Mouse (Mus musculus) embryonic facial prominence, embryonic 10.5 days (tissue): Measurements from ENCODE around the gene Mapk14. TPM values are rescaled to one million over a fixed set of nuclear protein-coding genes. Genes with fewer than 3 reads are reported as not detected.

Source experiments
- DNase-seq: peaks from one replicate; pipeline ENCODE4 v3.0.0-alpha.2; 2017; ENCODE audit warnings: low spot score
- H3K27ac ChIP-seq: fragments of 300-500 bp; sonication (generic); replicated peaks from 2 replicates; pipeline ENCODE4 v1.5.1; 2016; ENCODE audit warnings: mild to moderate bottlenecking
- H3K27me3 ChIP-seq: fragments of 300-500 bp; sonication (generic); replicated peaks from 2 replicates; pipeline ENCODE4 v1.6.1; 2016; ENCODE audit warnings: low read depth, mild to moderate bottlenecking; ENCODE audit not compliant: poor library complexity, severe bottlenecking
- H3K36me3 ChIP-seq: fragments of 300-500 bp; sonication (generic); replicated peaks from 2 replicates; pipeline ENCODE4 v1.6.1; 2016; ENCODE audit warnings: mild to moderate bottlenecking, moderate library complexity
- H3K4me1 ChIP-seq: fragments of 300-500 bp; sonication (generic); 2 replicates; pipeline ENCODE4 v1.6.1; 2016
- H3K4me3 ChIP-seq: fragments of 300-500 bp; sonication (generic); 2 replicates; pipeline ENCODE4 v1.5.1; 2016; ENCODE audit warnings: mild to moderate bottlenecking, moderate library complexity
- H3K9me3 ChIP-seq: fragments of 300-500 bp; sonication (generic); 2 replicates; pipeline ENCODE4 v1.6.1; 2016; ENCODE audit warnings: mild to moderate bottlenecking
- WGBS: fragments of 180-500 bp; shearing (Covaris S2); methylation state at CpG from one replicate; pipeline ENCODE4 v1.1.7; 2016; 5-methylcytosine and 5-hydroxymethylcytosine counted together
- polyA plus RNA-seq: library from polyadenylated mRNA; unstranded; fragments of >200 nt; fragmentation: Nextera tagmentation; extraction: Ambion mirVana; gene quantifications from 2 replicates; pipeline ENCODE4 v1.2.1, GENCODE M21; 2016

Mapk14 gene
- polyA plus RNA-seq, 1 experiment from 2014 or later, result 48.1 TPM

GRCm38 (mm10) chr17:28701737-28702136, 10.6 kb downstream of the Mapk14 start:
- no peaks in the 10 kb centered on the region for H3K27me3 ChIP-seq
- no peak overlapping the region for H3K27ac ChIP-seq
- peaks cover 17% of the 10 kb centered on the region for H3K36me3 ChIP-seq
- peaks cover 25% of the 10 kb centered on the region for H3K4me1 ChIP-seq
- DNase-seq, result no peak
- 90% methylated on average over 3 of the region's 3 CpGs for WGBS
- H3K9me3 ChIP-seq, result no peaks in the 10 kb centered on the region
- H3K4me3 ChIP-seq, result no peak overlapping the region

DNA sequence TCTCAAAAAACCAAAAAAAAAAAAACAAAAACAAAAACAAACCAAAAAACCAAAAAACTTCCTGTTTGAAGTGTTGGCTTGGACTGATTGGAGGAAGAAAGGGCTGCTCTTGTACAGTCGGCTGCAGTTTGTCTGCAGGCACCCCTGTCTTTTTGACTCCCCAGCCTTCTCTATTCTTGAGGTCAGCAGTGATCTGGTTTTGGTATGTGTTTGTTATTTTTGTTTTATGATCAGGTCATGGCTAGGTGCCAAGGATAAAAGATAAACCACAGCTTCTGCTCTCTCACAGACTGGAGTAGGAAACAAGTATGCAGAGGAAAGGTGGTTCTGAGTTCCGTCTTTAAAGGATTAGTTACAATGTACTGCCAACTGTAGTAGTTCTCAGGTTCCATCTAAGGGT, 11.5 kb downstream of the Mapk14 start:
- 83% methylated on average over 2 of the region's 2 CpGs for WGBS
- DNase-seq, result no peak
- H3K27ac ChIP-seq, result no peak overlapping the region

DNA sequence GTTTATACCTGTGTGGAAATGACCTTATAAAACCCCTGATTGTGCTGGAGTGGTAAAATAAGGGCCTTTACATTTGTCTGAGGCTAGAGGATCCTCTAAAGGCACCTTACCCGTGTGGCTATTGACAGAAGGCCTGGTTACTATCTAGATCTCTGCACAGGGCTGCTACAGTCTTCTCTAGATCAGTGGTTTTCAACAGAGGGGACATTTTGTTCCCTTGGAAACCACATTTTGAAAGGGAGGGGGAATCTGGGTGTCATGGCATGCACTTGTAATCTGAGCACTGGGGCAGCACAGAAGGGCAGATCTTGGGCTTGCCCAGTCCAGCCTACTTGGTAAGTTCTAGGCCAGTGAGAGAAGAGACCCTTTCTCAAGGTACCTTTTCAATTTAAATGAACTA, 15.6 kb downstream of the Mapk14 start:
- peaks cover 19% of the 10 kb centered on the region for H3K4me1 ChIP-seq
- 56% methylated on average over 1 of the region's 1 CpGs for WGBS
- no peak overlapping the region for H3K27ac ChIP-seq
- no peaks in the 10 kb centered on the region for H3K27me3 ChIP-seq
- no peak overlapping the region for H3K4me3 ChIP-seq
- DNase-seq, result no peak
- H3K9me3 ChIP-seq, result no peaks in the 10 kb centered on the region
- peaks cover 20% of the 10 kb centered on the region for H3K36me3 ChIP-seq

More for the DNA sequence above, 11.5 kb downstream of the Mapk14 start:
- Histone ChIP-seq H3K36me3 (peaks cover 17% of the 10 kb centered on the region), H3K27me3 (no peaks in the 10 kb centered on the region), H3K9me3 (no peaks in the 10 kb centered on the region), H3K4me3 (no peak overlapping the region), H3K4me1 (peaks cover 20% of the 10 kb centered on the region)

DNA sequence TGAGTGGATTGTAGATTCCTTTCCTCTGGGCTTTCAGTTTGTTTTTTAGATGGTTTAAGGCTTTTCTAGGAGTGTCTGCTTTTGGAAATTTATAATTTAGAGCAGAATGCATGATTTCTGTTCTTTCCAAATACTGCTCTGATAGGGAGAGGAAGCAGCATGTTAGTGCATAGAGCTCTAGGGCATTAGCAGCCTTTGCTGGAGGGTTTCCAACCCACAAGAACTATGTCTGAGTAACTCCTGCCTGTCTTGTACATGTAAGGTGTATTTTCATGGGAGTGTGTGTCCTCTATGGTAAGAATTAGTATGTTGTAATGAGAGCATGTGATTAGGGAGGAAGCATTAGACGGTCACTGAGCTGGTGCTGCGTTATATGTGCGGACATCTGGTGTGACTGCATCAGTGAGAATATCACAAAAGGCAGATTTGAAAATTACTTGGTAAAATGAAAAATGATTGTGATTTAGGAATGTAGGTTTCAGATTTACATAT, 16.1 kb downstream of the Mapk14 start:
- Histone ChIP-seq H3K27ac (no peak overlapping the region), H3K27me3 (no peaks in the 10 kb centered on the region), H3K36me3 (peaks cover 15% of the 10 kb centered on the region), H3K4me1 (peaks cover 19% of the 10 kb centered on the region), H3K9me3 (no peaks in the 10 kb centered on the region), H3K4me3 (no peak overlapping the region)
- WGBS, result 95% methylated on average over 3 of the region's 3 CpGs
- no peak for DNase-seq

DNA sequence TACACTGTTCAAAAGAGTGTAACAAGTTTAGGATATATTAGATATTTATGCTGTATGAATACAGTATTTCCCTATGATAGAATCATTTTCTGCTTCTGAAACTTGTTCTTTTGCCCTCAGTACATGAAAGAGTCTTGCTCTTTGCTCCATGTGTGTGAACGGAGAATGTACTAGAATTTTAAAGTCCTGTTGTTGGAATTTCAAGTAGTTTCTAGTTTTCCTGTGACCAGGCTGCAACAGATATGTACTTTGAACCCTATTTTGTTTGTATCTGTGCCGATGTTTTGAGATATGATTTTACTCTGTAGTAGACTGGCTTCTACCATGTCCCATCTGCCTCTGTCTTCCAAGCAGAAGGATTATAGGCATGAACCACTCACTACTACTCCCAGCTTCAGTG, 16.7 kb downstream of the Mapk14 start:
- Histone ChIP-seq H3K27me3 (no peaks in the 10 kb centered on the region), H3K27ac (no peak overlapping the region), H3K4me1 (peaks cover 19% of the 10 kb centered on the region), H3K4me3 (no peak overlapping the region), H3K9me3 (no peaks in the 10 kb centered on the region), H3K36me3 (peaks cover 13% of the 10 kb centered on the region)
- WGBS, result 93% methylated on average over 2 of the region's 2 CpGs
- DNase-seq, result no peak

- H3K9me3 ChIP-seq, result no peaks in the 10 kb centered on the region
- peaks cover 19% of the 10 kb centered on the region for H3K4me1 ChIP-seq
- DNase-seq, result no peak
- H3K27me3 ChIP-seq, result no peaks in the 10 kb centered on the region
- no peak overlapping the region for H3K27ac ChIP-seq
- WGBS, result 44% methylated on average over 2 of the region's 2 CpGs
- H3K36me3 ChIP-seq, result peaks cover 21% of the 10 kb centered on the region
- no peak overlapping the region for H3K4me3 ChIP-seq
Observed at GRCm38 (mm10) chr17:28708989-28709388, 17.9 kb downstream of the Mapk14 start.

- Histone ChIP-seq H3K4me1 (peaks cover 19% of the 10 kb centered on the region), H3K9me3 (no peaks in the 10 kb centered on the region), H3K27ac (no peak overlapping the region), H3K36me3 (peaks cover 28% of the 10 kb centered on the region), H3K27me3 (no peaks in the 10 kb centered on the region), H3K4me3 (no peak overlapping the region)
- WGBS, result 93% methylated on average over 8 of the region's 8 CpGs
- no peak for DNase-seq
Observed at GRCm38 (mm10) chr17:28709552-28710290, 18.6 kb downstream of the Mapk14 start.

- Histone ChIP-seq H3K27ac (no peak overlapping the region), H3K4me1 (peaks cover 19% of the 10 kb centered on the region), H3K9me3 (no peaks in the 10 kb centered on the region), H3K4me3 (no peak overlapping the region), H3K27me3 (no peaks in the 10 kb centered on the region), H3K36me3 (peaks cover 28% of the 10 kb centered on the region)
- DNase-seq, result no peak
- WGBS, result 91% methylated on average over 8 of the region's 8 CpGs
Observed at GRCm38 (mm10) chr17:28710291-28710688, 19.2 kb downstream of the Mapk14 start.

DNA sequence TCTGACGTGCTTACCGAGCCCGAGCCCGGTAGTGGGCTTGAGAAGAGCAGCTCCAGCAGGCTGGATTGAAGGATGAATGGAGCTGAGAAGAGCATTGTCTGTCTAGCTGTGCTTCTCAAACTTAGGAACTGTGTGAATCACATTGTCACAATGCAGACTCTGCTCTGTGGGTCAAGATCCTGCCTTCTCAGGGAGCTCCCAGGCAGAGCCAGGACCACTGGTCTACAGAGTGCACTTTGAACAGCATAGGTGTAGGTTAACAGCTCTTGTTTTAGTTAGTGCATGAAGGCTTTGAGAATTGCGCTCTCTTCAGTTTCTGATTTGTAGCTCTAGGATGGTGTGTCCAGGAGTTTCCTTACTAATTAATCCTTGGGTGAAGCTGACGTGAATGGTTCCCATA, 20.1 kb downstream of the Mapk14 start:
- H3K4me3 ChIP-seq, result no peak overlapping the region
- H3K27ac ChIP-seq, result no peak overlapping the region
- no peak for DNase-seq
- no peaks in the 10 kb centered on the region for H3K27me3 ChIP-seq
- H3K4me1 ChIP-seq, result peaks cover 17% of the 10 kb centered on the region
- no peaks in the 10 kb centered on the region for H3K9me3 ChIP-seq
- WGBS, result 91% methylated on average over 6 of the region's 6 CpGs
- peaks cover 35% of the 10 kb centered on the region for H3K36me3 ChIP-seq

DNA sequence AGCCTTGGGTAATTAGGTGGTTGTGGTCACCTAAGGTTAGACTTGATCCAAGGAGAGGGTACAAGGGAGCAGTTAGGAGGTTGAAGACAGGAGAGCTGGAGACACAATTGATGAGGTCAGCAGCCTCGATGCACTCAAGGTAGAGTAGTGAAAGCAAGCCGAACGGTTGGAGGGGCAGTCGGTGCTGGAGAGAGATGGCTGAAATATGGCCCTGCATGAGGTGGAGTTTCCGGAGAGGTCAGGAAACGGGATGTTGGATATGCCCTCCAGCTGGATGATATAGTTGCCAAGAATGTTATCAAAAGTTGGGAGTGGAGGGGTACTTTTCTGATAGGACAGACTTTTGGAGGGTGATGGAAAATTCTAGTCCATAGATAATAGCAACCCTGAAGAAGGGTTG, 21.2 kb downstream of the Mapk14 start:
- no peaks in the 10 kb centered on the region for H3K27me3 ChIP-seq
- WGBS, result 90% methylated on average over 6 of the region's 6 CpGs
- peaks cover 46% of the 10 kb centered on the region for H3K36me3 ChIP-seq
- H3K27ac ChIP-seq, result no peak overlapping the region
- no peak overlapping the region for H3K4me3 ChIP-seq
- H3K9me3 ChIP-seq, result no peaks in the 10 kb centered on the region
- DNase-seq, result no peak
- peaks cover 9% of the 10 kb centered on the region; the same call in 1 of the 2 replicates for H3K4me1 ChIP-seq

DNA sequence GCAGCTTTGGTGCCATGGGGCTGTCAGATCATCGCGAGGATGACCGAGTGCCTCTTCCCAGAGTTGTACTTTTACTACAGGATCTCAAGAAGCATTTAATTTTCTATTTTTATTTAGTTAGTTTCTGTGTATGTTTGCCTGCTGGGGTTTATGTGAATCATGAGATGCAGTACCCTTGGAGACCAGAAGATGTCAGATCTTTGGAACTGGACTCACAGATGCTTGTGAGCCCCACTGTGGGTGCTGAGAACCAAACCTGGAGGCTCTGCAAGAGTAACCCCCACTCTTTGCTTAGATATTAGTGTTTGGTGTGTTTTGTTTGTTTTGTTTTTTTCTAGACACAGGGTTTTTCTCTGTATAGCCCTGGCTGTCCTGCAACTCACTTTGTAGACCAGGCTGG, 22.9 kb downstream of the Mapk14 start:
- H3K27ac ChIP-seq, result no peak overlapping the region
- WGBS, result 94% methylated on average over 3 of the region's 3 CpGs
- DNase-seq, result no peak
- no peak overlapping the region for H3K4me3 ChIP-seq
- H3K27me3 ChIP-seq, result no peaks in the 10 kb centered on the region
- peaks cover 60% of the 10 kb centered on the region for H3K36me3 ChIP-seq
- H3K4me1 ChIP-seq, result peaks cover 10% of the 10 kb centered on the region; the same call in 1 of the 2 replicates
- no peaks in the 10 kb centered on the region for H3K9me3 ChIP-seq

DNA sequence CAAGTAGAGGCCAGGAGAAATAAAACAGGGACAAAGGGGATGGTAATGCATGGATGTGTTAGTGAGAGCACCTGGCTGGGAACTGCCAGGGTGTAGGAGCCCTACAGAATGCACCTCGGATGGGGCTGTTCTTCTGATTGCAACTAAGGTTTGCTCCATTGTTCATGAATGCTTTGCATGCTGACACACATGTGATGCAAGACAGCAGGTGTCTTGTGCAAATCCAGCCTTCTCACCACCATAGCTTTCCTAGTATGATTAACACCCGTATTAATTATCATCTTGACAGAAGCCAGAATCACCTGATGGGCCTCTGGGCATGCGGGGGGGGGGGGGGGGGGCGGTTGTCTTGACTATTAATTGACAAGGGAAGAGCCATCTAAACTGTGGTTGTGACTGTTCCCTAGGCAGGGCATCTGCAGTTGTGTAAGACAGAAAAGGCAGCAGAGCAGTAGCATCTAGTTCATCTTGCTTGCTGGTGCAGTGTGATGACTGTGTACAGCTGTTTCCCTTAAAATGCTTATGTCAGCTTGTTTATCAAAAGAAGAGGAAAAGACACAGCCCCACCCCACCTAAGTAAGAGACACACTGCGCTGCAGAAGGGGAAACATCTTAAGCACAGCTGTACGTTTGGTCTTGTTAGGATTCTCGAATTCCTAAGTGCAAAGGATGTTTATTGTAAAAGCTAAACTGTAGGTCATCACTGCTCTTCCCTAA, 24.9 kb downstream of the Mapk14 start:
- H3K27ac ChIP-seq, result no peak overlapping the region
- WGBS, result 79% methylated on average over 6 of the region's 7 CpGs
- H3K27me3 ChIP-seq, result no peaks in the 10 kb centered on the region
- peaks cover 4% of the 10 kb centered on the region; the same call in 1 of the 2 replicates for H3K4me1 ChIP-seq
- no peaks in the 10 kb centered on the region for H3K9me3 ChIP-seq
- no peak overlapping the region for H3K4me3 ChIP-seq
- H3K36me3 ChIP-seq, result peaks cover 77% of the 10 kb centered on the region
- no peak for DNase-seq

DNA sequence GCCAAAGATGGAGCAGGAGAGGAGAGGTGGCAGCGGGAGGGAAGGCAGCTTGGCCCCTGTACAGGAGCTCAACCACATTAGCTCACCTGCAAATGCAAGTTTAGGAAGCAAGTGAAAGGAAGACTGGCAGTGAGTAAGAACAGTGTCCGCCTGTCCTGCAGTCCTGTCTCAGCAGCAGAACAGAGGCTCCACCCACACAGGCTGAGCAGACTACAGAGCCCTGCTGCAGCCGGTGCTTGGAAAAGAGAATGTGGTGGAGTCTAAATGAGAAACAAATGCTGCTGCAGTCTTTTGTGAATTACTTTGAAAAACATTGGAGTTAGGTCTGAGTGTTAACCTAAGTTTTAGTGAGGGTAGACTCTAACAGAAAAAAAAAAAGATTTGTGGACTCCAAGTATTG, 26.4 kb downstream of the Mapk14 start:
- H3K27ac ChIP-seq, result no peak overlapping the region
- H3K4me1 ChIP-seq, result peaks cover 4% of the 10 kb centered on the region; the same call in 1 of the 2 replicates
- DNase-seq, result no peak
- WGBS, result 73% methylated on average over 3 of the region's 3 CpGs
- H3K36me3 ChIP-seq, result peaks cover 89% of the 10 kb centered on the region
- no peaks in the 10 kb centered on the region for H3K9me3 ChIP-seq
- no peak overlapping the region for H3K4me3 ChIP-seq
- H3K27me3 ChIP-seq, result no peaks in the 10 kb centered on the region
